Mouse (Mus musculus): ENCODE data around the gene Tktl1.

Gene Tktl1

DNA sequence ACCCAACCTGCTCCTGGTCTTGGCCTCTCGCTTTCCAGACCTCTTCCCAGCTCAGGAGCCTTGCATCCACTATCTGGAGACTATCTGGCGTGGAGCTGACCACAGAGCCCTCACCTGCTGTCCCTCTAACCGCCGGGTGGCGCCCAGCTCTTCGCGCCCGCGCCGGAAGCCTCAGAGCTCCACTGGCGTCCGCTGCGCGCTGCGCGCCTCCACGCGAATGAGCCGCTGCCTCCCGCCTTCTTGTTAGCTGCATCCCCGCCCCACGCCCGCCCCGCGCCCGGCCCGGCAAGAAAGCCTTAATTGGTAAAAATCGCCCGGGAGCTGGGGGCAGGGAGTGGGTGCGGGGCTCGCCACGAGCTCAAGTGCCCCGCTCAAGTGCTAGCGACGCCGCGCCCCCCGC, 72.6 kb downstream of the Tktl1 start, which contains the start of gene Flna:
TSS of gene Flna (minus strand) at position 206 of the 400 bp plus-strand sequence.
- POLR2A ChIA-PET: interaction anchor here (0.6 to 3.0 kb wide), 38 partner anchors 9 to 282 kb away, joined by 3 to 92 read pairs (median 5); partner anchors contain the start of genes Fam3a (in 3 of the 4), Ikbkg (in 3 of the 4), Rpl10 (in 3 of the 4) and Taz (in 3 of the 4)
- CTCF ChIA-PET: interaction anchor here (0.6 to 2.5 kb wide), 28 partner anchors 9 to 791 kb away, joined by 3 to 54 read pairs (median 6); partner anchors contain the start of genes Rpl10 (in 2 of the 4), Atp6ap1 (in 1 of the 4), Fam3a (in 1 of the 4) and Fam50a (in 1 of the 4)

DNA sequence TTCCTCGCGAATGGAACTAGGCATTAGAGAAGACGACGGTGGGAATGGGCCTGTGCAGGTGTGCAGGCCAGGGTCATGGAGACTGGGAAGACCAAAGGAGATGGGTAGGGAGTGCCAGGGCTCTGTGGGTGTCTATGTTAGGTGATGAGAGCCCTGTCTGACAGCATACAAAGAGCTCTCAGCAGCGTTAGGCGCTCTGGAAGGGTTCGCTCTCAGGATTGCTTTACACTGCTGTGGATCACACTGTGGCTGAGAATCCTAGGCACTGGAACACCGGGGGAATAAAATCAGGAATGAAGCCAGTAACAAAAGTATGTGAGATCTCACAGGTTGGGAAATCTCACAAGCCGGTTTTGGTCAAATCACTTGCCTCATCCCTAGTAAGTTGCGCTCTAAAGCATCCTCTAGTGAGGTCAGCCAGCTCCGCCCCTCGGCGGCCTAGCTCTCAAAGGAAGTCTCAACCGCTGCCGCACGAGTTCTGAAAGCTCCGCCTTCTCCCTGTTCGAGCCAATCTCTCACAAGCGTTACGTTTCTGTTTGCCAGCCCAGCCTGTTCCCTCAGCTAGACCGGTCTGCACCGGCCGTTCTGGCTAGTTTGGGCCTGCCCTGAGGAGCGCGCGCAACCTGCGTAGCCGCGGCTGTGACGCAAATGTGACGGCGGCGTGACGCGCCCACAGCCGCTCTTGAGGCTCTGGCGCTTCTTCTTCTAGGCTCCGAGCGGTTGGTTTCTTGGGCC, 77.3 kb downstream of the Tktl1 start, which contains the start of gene Emd:
TSS of gene Emd (plus strand) at position 535 of the 735 bp plus-strand sequence.
- POLR2A ChIA-PET: interaction anchor here (0.6 to 10.4 kb wide), 43 partner anchors 8 to 891 kb away, joined by 3 to 273 read pairs (median 5); partner anchors contain the start of genes G6pdx (in 3 of the 4), Rpl10 (in 3 of the 4), Slc10a3 (in 3 of the 4) and Taz (in 3 of the 4)
- CTCF ChIA-PET: interaction anchor here in 1 of 4 experiments (1.0 kb wide), 2 partner anchors 8 to 139 kb away, joined by 3 to 6 read pairs; partner anchors contain the start of genes Fam3a and Ikbkg

DNA sequence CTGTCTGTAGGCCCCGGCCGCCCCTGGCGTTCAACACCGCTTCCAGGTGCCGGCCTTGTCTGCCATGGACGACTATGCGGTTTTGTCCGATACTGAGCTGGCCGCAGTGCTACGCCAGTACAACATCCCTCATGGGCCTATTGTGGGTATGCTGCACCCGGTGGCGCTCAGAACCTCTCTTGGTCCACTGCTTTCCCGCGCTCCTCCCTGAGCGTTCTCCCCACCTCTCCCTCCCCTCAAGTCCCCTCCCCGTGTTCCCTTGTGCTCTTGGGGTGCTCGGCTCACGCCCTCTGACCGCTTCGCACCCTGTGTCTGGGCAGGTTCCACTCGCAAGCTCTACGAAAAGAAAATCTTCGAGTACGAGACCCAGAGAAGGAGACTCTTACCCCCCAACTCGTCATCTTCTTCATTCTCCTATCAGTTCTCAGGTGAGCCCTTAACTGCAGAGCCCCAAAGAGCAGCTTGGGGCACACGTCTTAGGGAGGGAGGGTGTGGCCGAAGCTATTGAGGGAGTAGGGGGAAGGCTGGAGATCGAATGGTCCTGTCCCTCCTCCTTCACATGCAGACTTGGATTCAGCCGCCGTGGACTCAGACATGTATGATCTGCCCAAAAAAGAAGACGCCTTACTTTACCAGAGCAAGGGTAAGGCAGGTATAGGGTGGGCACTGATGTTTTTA, 78.0 kb downstream of the Tktl1 start:
- CTCF ChIA-PET: interaction anchor here in 2 of 4 experiments (0.5 to 1.0 kb wide), 3 partner anchors 9 to 138 kb away, joined by 3 to 6 read pairs (median 3); partner anchors contain the start of genes Fam3a (in 1 of the 2) and Ikbkg (in 1 of the 2)
- POLR2A ChIA-PET: interaction anchor here (0.8 to 10.4 kb wide), 40 partner anchors 9 to 539 kb away, joined by 3 to 273 read pairs (median 6); partner anchors contain the start of genes Rpl10 (in 4 of the 4), G6pdx (in 3 of the 4), Taz (in 3 of the 4) and Fam50a (in 2 of the 4)

DNA sequence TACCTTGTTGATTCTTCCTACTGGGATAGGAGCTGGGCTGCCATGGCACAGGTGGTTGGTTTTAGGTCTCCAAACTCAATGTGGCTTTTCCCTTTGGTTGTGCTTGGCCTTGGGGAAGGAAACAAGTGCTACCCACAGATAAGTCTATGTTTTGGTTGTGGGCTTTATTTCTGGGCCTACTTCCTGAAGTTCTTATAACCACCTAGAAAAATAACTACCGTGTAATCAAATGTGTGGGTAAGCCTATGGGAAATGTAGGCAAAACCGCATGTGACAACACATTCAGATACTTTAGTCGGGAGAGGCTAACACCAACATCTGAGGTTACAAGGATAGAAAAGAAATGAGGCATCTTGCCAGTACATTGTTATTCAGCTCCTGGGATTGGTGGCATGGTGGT, 80.7 kb downstream of the Tktl1 start:
- CTCF ChIA-PET: interaction anchor here in 2 of 4 experiments (0.5 to 2.4 kb wide), 3 partner anchors 9 to 320 kb away, joined by 3 to 10 read pairs (median 3); partner anchors contain the start of gene Flna (in 1 of the 2)
- POLR2A ChIA-PET: interaction anchor here in 3 of 4 experiments (1.0 to 10.4 kb wide), 8 partner anchors 9 to 115 kb away, joined by 3 to 273 read pairs (median 10); partner anchors contain the start of genes Rpl10 (in 3 of the 3), Gdi1 (in 1 of the 3), Slc10a3 (in 1 of the 3) and Ubl4a (in 1 of the 3)

Data from embryonic stem cell, embryonic (primary cell).